Mouse (Mus musculus) midbrain, embryonic 12.5 days (tissue): ENCODE measurements around the gene Chtop. TPM values are rescaled to one million over a fixed set of nuclear protein-coding genes. Genes with fewer than 3 reads are reported as not detected.

ENCODE experiments used
- ATAC-seq: fragments of 200-750 bp; cut with Nextera tagmentation; 2 replicates; pipeline ENCODE4 v1.8.0; 2017; ENCODE audit warnings: low read depth, moderate TSS enrichment, moderate library complexity; ENCODE audit not compliant: low FRiP score
- H3K27ac ChIP-seq: fragments of 300-500 bp; sonication (generic); replicated peaks from 2 replicates; pipeline ENCODE4 v1.5.1; 2016; ENCODE audit warnings: mild to moderate bottlenecking
- H3K27me3 ChIP-seq: fragments of 300-500 bp; sonication (generic); 2 replicates; pipeline ENCODE4 v1.6.1; 2016; ENCODE audit warnings: mild to moderate bottlenecking
- H3K36me3 ChIP-seq: fragments of 300-500 bp; sonication (generic); 2 replicates; pipeline ENCODE4 v1.6.1; 2016
- H3K4me1 ChIP-seq: fragments of 300-500 bp; sonication (generic); 2 replicates; pipeline ENCODE4 v1.6.1; 2016
- H3K4me2 ChIP-seq: fragments of 300-500 bp; sonication (generic); replicated peaks from 2 replicates; pipeline ENCODE4 v1.6.1; 2016; ENCODE audit warnings: mild to moderate bottlenecking, moderate library complexity
- H3K4me3 ChIP-seq: fragments of 300-500 bp; sonication (generic); 2 replicates; pipeline ENCODE4 v1.5.1; 2016; ENCODE audit warnings: mild to moderate bottlenecking
- H3K9ac ChIP-seq: fragments of 300-500 bp; sonication (generic); replicated peaks from 2 replicates; pipeline ENCODE4 v1.6.1; 2016; ENCODE audit warnings: mild to moderate bottlenecking, moderate library complexity
- H3K9me3 ChIP-seq: fragments of 300-500 bp; sonication (generic); 2 replicates; pipeline ENCODE4 v1.6.1; 2016; ENCODE audit warnings: mild to moderate bottlenecking
- WGBS: fragments of 180-500 bp; shearing (Covaris S2); methylation state at CpG from one replicate; pipeline ENCODE4 v1.1.7; 2016; 5-methylcytosine and 5-hydroxymethylcytosine counted together
- polyA plus RNA-seq: library from polyadenylated mRNA; unstranded; fragments of >200 nt; fragmentation: Nextera tagmentation; extraction: Ambion mirVana; gene quantifications from 2 replicates; pipeline ENCODE4 v1.2.1, GENCODE M21; 2016

The Chtop gene
- polyA plus RNA-seq, 1 experiment from 2014 or later, result 220 TPM

GRCm38 (mm10) chr3:90526580-90526979, 17.3 kb upstream of the Chtop start, which contains the start of gene S100a14:
TSS of gene S100a14 (plus strand) at chr3:90526856.
- H3K4me2 ChIP-seq, result no peak within 1 kb of the TSS
- no peaks in the 10 kb centered on the region for H3K9me3 ChIP-seq
- 80% methylated on average over 5 of the region's 5 CpGs for WGBS
- no peak within 1 kb of the TSS for H3K9ac ChIP-seq
- H3K27ac ChIP-seq, result no peak within 1 kb of the TSS
- no peaks in the 10 kb centered on the region for H3K36me3 ChIP-seq
- no peaks in the 10 kb centered on the region for H3K4me1 ChIP-seq
- ATAC-seq, result no peak
- H3K4me3 ChIP-seq, result no peak within 1 kb of the TSS
- peaks cover 4% of the 10 kb centered on the region; the same call in 1 of the 2 replicates for H3K27me3 ChIP-seq

GRCm38 (mm10) chr3:90526076-90526475, 16.8 kb upstream of the Chtop start:
- Histone ChIP-seq H3K9ac (no peak overlapping the region), H3K4me3 (no peak overlapping the region), H3K27ac (no peak overlapping the region), H3K27me3 (peaks cover 4% of the 10 kb centered on the region; the same call in 1 of the 2 replicates), H3K4me1 (no peaks in the 10 kb centered on the region), H3K4me2 (no peak overlapping the region), H3K36me3 (no peaks in the 10 kb centered on the region), H3K9me3 (no peaks in the 10 kb centered on the region)
- no peak for ATAC-seq
- WGBS, result 82% methylated on average over 2 of the region's 2 CpGs

- Histone ChIP-seq H3K27me3 (peaks cover 4% of the 10 kb centered on the region; the same call in 1 of the 2 replicates), H3K36me3 (no peaks in the 10 kb centered on the region), H3K4me3 (no peak overlapping the region), H3K4me1 (no peaks in the 10 kb centered on the region), H3K4me2 (no peak overlapping the region), H3K9ac (no peak overlapping the region), H3K9me3 (no peaks in the 10 kb centered on the region), H3K27ac (no peak overlapping the region)
- WGBS, result 68% methylated on average over 4 of the region's 4 CpGs
- ATAC-seq, result no peak
These were observed 16.1 kb upstream of the Chtop start for GRCm38 (mm10) chr3:90525421-90525820.

GRCm38 (mm10) chr3:90517711-90518110, 8.4 kb upstream of the Chtop start:
- no peak for ATAC-seq
- Histone ChIP-seq H3K9ac (no peak overlapping the region), H3K27ac (no peak overlapping the region), H3K36me3 (no peaks in the 10 kb centered on the region), H3K4me1 (peaks cover 14% of the 10 kb centered on the region), H3K9me3 (no peaks in the 10 kb centered on the region), H3K27me3 (peaks cover 33% of the 10 kb centered on the region), H3K4me2 (no peak overlapping the region), H3K4me3 (no peak overlapping the region)
- WGBS, result 85% methylated on average over 4 of the region's 4 CpGs

GRCm38 (mm10) chr3:90515789-90516188, 6.5 kb upstream of the Chtop start:
- H3K4me3 ChIP-seq, result no peak overlapping the region
- no peak overlapping the region for H3K4me2 ChIP-seq
- no peak overlapping the region for H3K27ac ChIP-seq
- H3K27me3 ChIP-seq, result peaks cover 44% of the 10 kb centered on the region
- H3K9ac ChIP-seq, result no peak overlapping the region
- H3K9me3 ChIP-seq, result no peaks in the 10 kb centered on the region
- 87% methylated on average over 4 of the region's 4 CpGs for WGBS
- ATAC-seq, result no peak
- peaks cover 14% of the 10 kb centered on the region for H3K4me1 ChIP-seq
- H3K36me3 ChIP-seq, result no peaks in the 10 kb centered on the region

GRCm38 (mm10) chr3:90515242-90515641, 5.9 kb upstream of the Chtop start:
- no peaks in the 10 kb centered on the region for H3K36me3 ChIP-seq
- 0 out of 2 replicates have a peak overlapping the region, but pooled peaks have one; percentile 50 for H3K9ac ChIP-seq
- 53% methylated on average over 1 of the region's 1 CpGs for WGBS
- H3K9me3 ChIP-seq, result no peaks in the 10 kb centered on the region
- peaks cover 44% of the 10 kb centered on the region for H3K27me3 ChIP-seq
- ATAC-seq, result 0 out of 2 replicates have a peak, but pooled peaks have one; percentile 8
- H3K4me3 ChIP-seq, result peak overlapping the region; percentile 37
- H3K4me2 ChIP-seq, result peak overlapping the region; percentile 61
- no peak overlapping the region for H3K27ac ChIP-seq
- H3K4me1 ChIP-seq, result peaks cover 14% of the 10 kb centered on the region

GRCm38 (mm10) chr3:90514691-90515090, 5.4 kb upstream of the Chtop start:
- Histone ChIP-seq H3K9ac (peak overlapping the region; percentile 50), H3K4me3 (peak overlapping the region; percentile 37), H3K27me3 (peaks cover 44% of the 10 kb centered on the region), H3K4me2 (peak overlapping the region; percentile 61), H3K36me3 (no peaks in the 10 kb centered on the region), H3K9me3 (no peaks in the 10 kb centered on the region), H3K4me1 (peaks cover 16% of the 10 kb centered on the region), H3K27ac (no peak overlapping the region)
- WGBS, result under 1% methylated on average over 10 of the region's 10 CpGs
- ATAC-seq, result peak; percentile 63

- Histone ChIP-seq H3K4me2 (peak within 1 kb of the TSS; percentile 61), H3K9me3 (no peaks in the 10 kb centered on the region), H3K36me3 (no peaks in the 10 kb centered on the region), H3K27me3 (peaks cover 44% of the 10 kb centered on the region), H3K27ac (no peak within 1 kb of the TSS), H3K4me1 (peaks cover 18% of the 10 kb centered on the region), H3K9ac (peak within 1 kb of the TSS; percentile 50), H3K4me3 (peak within 1 kb of the TSS; percentile 37)
- WGBS, result 5% methylated on average over 24 of the region's 25 CpGs
- no peak for ATAC-seq
These were observed 4.7 kb upstream of the Chtop start, which contains the start of the genes S100a1 and S100a13 for GRCm38 (mm10) chr3:90513796-90514590. TSS of gene S100a1 (minus strand) at chr3:90514392. TSS of gene S100a13 (plus strand) at chr3:90514435.

- H3K9ac ChIP-seq, result no peak overlapping the region
- no peak overlapping the region for H3K27ac ChIP-seq
- H3K4me3 ChIP-seq, result no peak overlapping the region
- no peak for ATAC-seq
- no peak overlapping the region for H3K4me2 ChIP-seq
- H3K4me1 ChIP-seq, result peaks cover 21% of the 10 kb centered on the region
- WGBS, result 79% methylated on average over 9 of the region's 9 CpGs
- H3K27me3 ChIP-seq, result peaks cover 44% of the 10 kb centered on the region
- H3K36me3 ChIP-seq, result no peaks in the 10 kb centered on the region
- no peaks in the 10 kb centered on the region for H3K9me3 ChIP-seq
These were observed 3.8 kb upstream of the Chtop start for GRCm38 (mm10) chr3:90512948-90513642.

- WGBS, result 87% methylated on average over 5 of the region's 5 CpGs
- ATAC-seq, result no peak
- Histone ChIP-seq H3K36me3 (peaks cover 4% of the 10 kb centered on the region), H3K9me3 (no peaks in the 10 kb centered on the region), H3K4me3 (no peak overlapping the region), H3K27ac (no peak overlapping the region), H3K4me2 (no peak overlapping the region), H3K9ac (no peak overlapping the region), H3K27me3 (peaks cover 44% of the 10 kb centered on the region), H3K4me1 (peaks cover 29% of the 10 kb centered on the region)
These were observed 3.0 kb upstream of the Chtop start for GRCm38 (mm10) chr3:90512276-90512675.

GRCm38 (mm10) chr3:90509747-90510123, 437 bp upstream of the Chtop start:
- peak overlapping the region; percentile 31; the same call in 1 of the 2 replicates for H3K27ac ChIP-seq
- peaks cover 30% of the 10 kb centered on the region for H3K27me3 ChIP-seq
- ATAC-seq, result peak; percentile 23; the same call in 1 of the 2 replicates
- no peaks in the 10 kb centered on the region for H3K9me3 ChIP-seq
- 14% methylated on average over 2 of the region's 2 CpGs for WGBS
- no peak overlapping the region for H3K9ac ChIP-seq
- peaks cover 25% of the 10 kb centered on the region for H3K4me1 ChIP-seq
- peaks cover 28% of the 10 kb centered on the region for H3K36me3 ChIP-seq
- peak overlapping the region; percentile 97 for H3K4me3 ChIP-seq
- peak overlapping the region; percentile 47 for H3K4me2 ChIP-seq
